Mouse (Mus musculus) spleen, adult 2 months (tissue): Measurements from ENCODE around the gene Ssu72. TPM values are rescaled to one million over a fixed set of nuclear protein-coding genes. Genes with fewer than 3 reads are reported as not detected.

Experiments used
- DNase-seq, 2 experiments: peaks; one replicate each; pipeline versions ENCODE4 v3.0.0 to v3.0.0-alpha.2; 2012 to 2021; ENCODE audit warnings: low spot score in 2 of 2, low read depth in 1 of 2
- H3K27ac ChIP-seq: fragments of 200-500 bp; 2 replicates; pipeline ENCODE4 v1.5.1; 2012; ENCODE audit warnings: low read length, inconsistent platforms; ENCODE audit not compliant: insufficient read depth
- H3K27me3 ChIP-seq: fragments of 200-500 bp; 2 replicates; pipeline ENCODE4 v1.6.1; 2012; ENCODE audit warnings: mild to moderate bottlenecking, moderate library complexity, low read length, inconsistent platforms; ENCODE audit not compliant: control insufficient read depth, insufficient read depth
- H3K36me3 ChIP-seq: fragments of 200-500 bp; 2 replicates; pipeline ENCODE4 v1.6.1; 2012; ENCODE audit warnings: mild to moderate bottlenecking, low read length, inconsistent platforms; ENCODE audit not compliant: control insufficient read depth, insufficient read depth
- H3K4me1 ChIP-seq: fragments of 200-500 bp; 2 replicates; pipeline ENCODE4 v1.6.1; 2011; ENCODE audit warnings: inconsistent platforms; ENCODE audit not compliant: control insufficient read depth, insufficient read depth, insufficient read length
- H3K4me3 ChIP-seq: fragments of 200-500 bp; 2 replicates; pipeline ENCODE4 v1.5.1; 2011; ENCODE audit warnings: mild to moderate bottlenecking, inconsistent platforms; ENCODE audit not compliant: insufficient read depth, insufficient read length; ENCODE audit errors: extremely low read depth
- CTCF ChIP-seq: fragments of 200-500 bp; IDR thresholded peaks from 2 replicates; pipeline ENCODE4 v1.5.1; 2011; ENCODE audit warnings: mild to moderate bottlenecking, inconsistent platforms; ENCODE audit not compliant: insufficient read depth, insufficient read length, insufficient replicate concordance; ENCODE audit errors: extremely low read depth
- POLR2A ChIP-seq: fragments of 200-500 bp; IDR thresholded peaks from 2 replicates; pipeline ENCODE4 v1.6.1; 2011; ENCODE audit warnings: low read depth, low read length, inconsistent platforms
- WGBS: fragments of 180-500 bp; shearing (Covaris S2); methylation state at CpG from one replicate; pipeline ENCODE4 v1.1.7; 2018; 5-methylcytosine and 5-hydroxymethylcytosine counted together
- polyA plus RNA-seq: library from polyadenylated mRNA; depleted of rRNA; stranded (reverse); fragments of >200 nt; gene quantifications from 2 replicates; pipeline ENCODE4 v1.2.3, GENCODE M21; 2012; rRNA removed

Gene Ssu72
- polyA plus RNA-seq, result 82.4 and 117 TPM in 2 replicates

DNA sequence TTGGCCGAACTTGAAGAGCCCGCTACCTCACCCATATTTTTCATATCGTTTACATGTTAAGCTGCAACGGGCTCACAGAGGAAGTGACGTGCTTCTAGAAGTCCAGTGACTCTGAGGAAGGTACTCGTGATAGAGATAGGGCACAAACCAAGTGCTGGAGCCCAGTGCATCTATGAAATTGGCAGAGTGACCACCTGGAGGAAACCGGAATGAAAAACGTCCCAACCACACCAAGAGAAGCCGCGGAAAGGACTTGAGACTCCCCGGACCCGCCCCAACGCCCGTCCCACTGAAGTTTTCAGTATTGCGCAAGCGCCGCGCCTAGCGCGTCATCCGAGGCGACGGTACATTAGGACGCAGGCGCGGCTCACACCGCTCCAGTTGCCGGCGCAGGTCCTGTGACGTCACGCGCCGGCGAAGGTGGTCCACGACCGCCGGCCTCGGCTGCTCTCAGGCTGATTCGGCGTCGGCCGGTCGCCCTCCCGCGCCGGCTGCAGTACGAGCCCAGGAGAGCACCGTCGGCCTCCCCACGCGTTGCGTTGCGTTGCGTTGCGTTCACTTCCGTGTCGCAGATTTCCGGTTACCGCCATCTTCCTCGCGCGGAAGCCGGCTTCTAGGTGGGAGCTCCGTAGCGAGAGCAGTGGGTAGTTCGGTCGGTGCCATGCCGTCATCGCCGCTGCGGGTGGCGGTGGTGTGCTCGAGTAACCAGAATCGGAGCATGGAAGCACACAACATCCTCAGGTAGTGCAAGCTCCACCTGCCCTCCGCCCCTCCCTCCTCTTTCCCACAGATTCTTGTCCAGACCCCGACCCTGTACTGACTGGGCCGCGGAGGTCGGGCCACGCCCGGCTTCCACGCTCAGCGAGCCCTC lies at the start of gene Ssu72:
TSS of gene Ssu72 (plus strand) at position 80 of the 871 bp plus-strand sequence.
- Histone ChIP-seq H3K36me3 (no peaks in the 10 kb centered on the region), H3K4me1 (peaks cover 4% of the 10 kb centered on the region), H3K27ac (peak within 1 kb of the TSS; percentile 99), H3K4me3 (peak within 1 kb of the TSS; percentile 96), H3K27me3 (no peaks in the 10 kb centered on the region)
- under 1% methylated on average over 83 of the region's 83 CpGs for WGBS
- TF ChIP-seq CTCF (no peak), POLR2A (peak; percentile 43)
- DNase-seq, result peak; percentile 88 to 90

DNA sequence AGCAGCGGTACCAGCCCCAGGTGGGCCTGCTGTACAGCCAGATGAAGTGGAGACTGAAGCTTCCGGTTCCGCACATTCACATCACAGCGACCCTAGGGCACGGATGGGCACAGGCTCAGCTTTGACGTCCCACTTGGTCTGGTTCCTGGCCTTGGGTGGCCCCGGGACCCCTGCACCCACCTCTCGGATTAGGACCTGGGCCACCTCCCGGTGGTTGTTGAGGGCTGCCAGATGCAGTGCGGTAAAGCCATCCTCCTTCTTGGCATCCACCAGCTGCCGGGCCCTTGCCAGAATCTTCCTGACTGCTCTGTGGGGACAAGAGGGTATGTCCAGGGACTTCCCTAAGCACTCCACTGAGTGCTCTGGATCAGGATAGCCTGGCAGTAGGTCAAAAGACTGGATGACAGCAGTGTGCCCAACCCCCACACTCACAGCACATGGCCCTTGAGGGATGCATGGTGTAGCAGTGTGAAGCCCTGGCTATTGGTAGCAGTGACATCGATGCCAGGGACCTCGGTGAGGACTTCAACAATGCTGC lies 48.3 kb upstream of the Ssu72 start:
- no peaks in the 10 kb centered on the region for H3K36me3 ChIP-seq
- no peak overlapping the region for H3K27ac ChIP-seq
- peaks cover 14% of the 10 kb centered on the region; the same call in 1 of the 2 replicates for H3K4me1 ChIP-seq
- WGBS, result 91% methylated on average over 13 of the region's 13 CpGs
- no peak for DNase-seq
- H3K4me3 ChIP-seq, result no peak overlapping the region
- TF ChIP-seq POLR2A (no peak), CTCF (no peak)
- peaks cover 12% of the 10 kb centered on the region; the same call in 1 of the 2 replicates for H3K27me3 ChIP-seq

DNA sequence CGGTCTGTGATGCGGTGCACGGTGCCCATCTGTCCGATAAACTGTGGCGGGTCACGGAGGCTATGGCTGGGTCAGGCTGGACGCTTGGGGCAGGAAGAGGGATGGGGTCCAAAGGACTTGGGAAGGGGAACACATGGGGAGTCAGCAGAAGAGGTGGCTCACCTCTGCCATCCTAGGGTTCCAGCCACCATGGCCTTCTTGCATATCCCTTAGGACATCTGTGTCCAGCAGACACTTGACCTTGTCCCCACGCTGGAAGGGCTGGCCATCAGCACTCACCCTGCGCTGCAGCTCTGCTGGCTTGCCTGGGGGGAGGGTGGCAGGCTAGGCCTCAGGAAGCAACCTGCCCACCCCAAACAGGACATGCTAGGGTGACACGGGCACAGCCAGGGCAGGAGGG lies 45.6 kb upstream of the Ssu72 start:
- H3K36me3 ChIP-seq, result peaks cover 2% of the 10 kb centered on the region; the same call in 1 of the 2 replicates

DNA sequence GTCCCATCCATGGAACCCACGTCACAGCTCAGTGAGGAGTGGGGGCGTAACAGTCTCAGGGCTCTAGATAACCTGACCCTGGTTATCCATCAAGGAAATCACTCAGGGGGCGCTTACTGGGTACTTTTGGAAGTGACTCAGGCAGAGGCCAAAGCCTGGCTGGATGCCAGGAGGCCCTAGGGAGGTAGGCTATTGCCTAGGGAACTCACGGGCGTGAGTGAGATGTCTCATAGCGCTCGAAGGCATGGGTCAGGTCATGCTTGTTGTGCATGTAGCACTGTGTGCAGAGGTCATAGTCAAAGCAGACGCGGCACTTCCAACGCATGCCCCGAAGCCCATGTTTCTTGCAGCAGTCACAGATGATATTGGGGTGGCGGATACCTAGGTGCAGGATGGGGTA lies 44.0 kb upstream of the Ssu72 start:
- DNase-seq, result no peak
- 82% methylated on average over 12 of the region's 12 CpGs for WGBS
- Histone ChIP-seq H3K36me3 (peaks cover 2% of the 10 kb centered on the region; the same call in 1 of the 2 replicates), H3K4me3 (no peak overlapping the region), H3K27me3 (no peaks in the 10 kb centered on the region), H3K4me1 (no peaks in the 10 kb centered on the region), H3K27ac (no peak overlapping the region)
- TF ChIP-seq POLR2A (no peak), CTCF (no peak)

More for the DNA sequence above, 45.6 kb upstream of the Ssu72 start:
- no peak overlapping the region for H3K27ac ChIP-seq
- H3K4me1 ChIP-seq, result peaks cover 8% of the 10 kb centered on the region; the same call in 1 of the 2 replicates
- no peak for DNase-seq
- H3K4me3 ChIP-seq, result no peak overlapping the region
- H3K27me3 ChIP-seq, result peaks cover 3% of the 10 kb centered on the region; the same call in 1 of the 2 replicates
- TF ChIP-seq CTCF, result no peak
- no peak for TF ChIP-seq POLR2A
- 93% methylated on average over 10 of the region's 10 CpGs for WGBS

DNA sequence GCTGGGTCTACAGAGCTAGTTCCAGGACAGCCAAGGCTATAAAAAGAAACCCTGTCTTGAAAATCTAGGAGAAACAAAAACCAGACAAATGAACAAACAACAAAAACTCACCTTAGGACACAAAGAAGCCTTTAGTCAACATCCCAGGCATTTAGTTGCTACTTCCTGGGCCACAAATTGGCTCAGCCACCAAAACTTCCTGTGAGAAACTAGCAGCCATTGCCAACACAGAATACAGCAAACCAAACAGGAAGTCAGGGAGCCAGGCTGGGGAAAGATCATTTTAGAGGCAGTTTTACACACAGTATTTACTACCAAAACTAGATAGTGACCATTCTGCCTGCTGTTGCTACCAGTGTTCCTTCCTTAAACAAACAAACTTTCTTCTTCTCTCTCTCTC lies 37.7 kb upstream of the Ssu72 start:
- no peak for DNase-seq
- Histone ChIP-seq H3K27ac (no peak overlapping the region), H3K4me3 (no peak overlapping the region), H3K36me3 (peaks cover 2% of the 10 kb centered on the region; the same call in 1 of the 2 replicates), H3K27me3 (no peaks in the 10 kb centered on the region), H3K4me1 (peaks cover 3% of the 10 kb centered on the region; the same call in 1 of the 2 replicates)
- TF ChIP-seq POLR2A, result no peak
- no peak for TF ChIP-seq CTCF

DNA sequence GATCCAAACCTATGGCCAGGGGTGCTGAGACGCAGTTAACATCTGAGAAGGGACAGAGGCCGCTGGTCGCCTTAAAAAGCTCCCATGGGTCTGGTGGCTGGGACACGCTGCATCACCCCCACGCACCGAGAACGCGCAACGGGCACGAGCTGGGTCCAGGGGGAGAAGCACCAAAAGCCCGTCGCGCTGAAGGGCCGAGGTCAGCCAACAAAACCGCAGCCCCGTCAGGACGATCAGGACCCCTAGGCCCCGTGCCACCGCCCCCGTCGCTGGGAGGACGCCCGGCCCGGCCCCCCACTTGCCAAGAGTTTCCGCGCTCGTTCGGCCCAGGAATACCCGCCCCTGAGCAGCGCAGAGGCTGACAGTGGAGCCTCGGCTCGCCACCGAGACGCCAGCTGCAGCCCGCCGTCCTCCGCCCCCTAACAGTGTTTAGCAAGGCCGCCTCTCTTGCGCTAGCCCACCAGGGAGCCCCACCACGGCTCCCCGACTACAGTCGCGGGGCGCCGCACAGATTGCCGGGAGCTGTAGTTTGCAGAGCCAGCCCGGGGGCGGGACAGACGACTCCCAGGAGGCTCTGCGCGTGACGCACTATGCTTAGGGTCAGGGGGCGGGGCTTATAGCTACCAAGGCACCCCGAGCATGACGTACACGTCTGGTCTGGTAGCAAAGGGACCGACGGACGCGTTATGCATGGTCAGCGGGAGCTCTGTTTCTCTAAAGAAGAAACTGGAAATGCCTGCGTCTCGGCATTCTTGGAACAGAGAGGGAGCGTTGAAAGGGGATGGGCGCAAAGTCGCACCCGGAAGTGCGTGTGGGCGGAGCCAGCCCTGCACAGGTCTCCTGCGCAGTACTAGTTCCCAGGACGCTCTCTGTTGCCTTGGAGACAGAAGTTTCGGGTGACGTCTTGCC lies 35.7 kb upstream of the Ssu72 start, which contains the start of gene Mib2:
TSS of gene Mib2 (minus strand) at position 510 of the 909 bp plus-strand sequence.
- Histone ChIP-seq H3K4me3 (peak within 1 kb of the TSS; percentile 84), H3K27me3 (no peaks in the 10 kb centered on the region), H3K27ac (peak within 1 kb of the TSS; percentile 85), H3K4me1 (peaks cover 3% of the 10 kb centered on the region; the same call in 1 of the 2 replicates), H3K36me3 (no peaks in the 10 kb centered on the region)
- TF ChIP-seq CTCF (no peak), POLR2A (no peak)
- under 1% methylated on average over 73 of the region's 73 CpGs for WGBS
- peak; percentile 93 to 95 for DNase-seq
